ENCODE assay signal across 8 mouse cellular contexts in the genomic region with DNA sequence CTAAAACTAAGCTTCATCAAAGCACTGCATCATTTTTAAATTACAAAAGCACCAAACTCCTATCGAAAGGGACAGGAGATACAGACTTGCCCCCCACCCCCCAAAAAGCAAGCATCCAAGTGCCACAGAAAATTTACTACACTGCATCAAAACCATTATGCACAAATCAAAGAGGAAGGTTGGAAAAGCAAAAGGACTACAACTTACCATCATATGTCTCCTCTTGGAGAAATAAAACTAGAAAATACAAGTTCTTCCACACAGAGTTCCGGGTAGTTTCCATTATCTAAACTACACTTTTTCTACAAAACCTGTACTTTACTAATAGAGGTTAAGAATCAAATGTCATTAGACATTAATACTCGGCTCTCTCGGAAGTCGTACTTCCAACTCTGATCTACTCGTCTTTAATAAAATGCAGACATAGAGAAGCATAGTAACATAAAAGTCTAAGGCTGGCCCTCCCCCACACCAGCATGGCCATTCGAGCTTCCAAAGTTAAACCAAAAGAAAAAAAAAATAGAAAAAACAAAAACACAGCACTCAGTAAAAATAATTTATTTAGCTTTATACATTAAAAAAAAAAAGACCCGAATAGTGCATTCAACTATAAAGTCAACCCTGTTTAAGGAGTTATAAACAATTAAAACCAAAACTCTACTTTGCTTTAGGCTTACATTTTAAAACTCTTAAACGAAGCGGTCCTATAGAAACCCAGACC.
DNase-seq lines count a peak whose midpoint lies in the region; ATAC-seq and TF ChIP-seq lines count a peak whose summit lies in the region.

No protein-coding gene starts in this region.

- no peaks in the 10 kb centered on the region for H3K27me3 ChIP-seq in hindbrain, embryonic 14.5 days (ENCODE audit: control insufficient read depth, insufficient read depth, low read length)
- H3K27me3 ChIP-seq in midbrain, postnatal 0 days (ENCODE audit: insufficient read depth, low read length) = no peaks in the 10 kb centered on the region

- WGBS in hindbrain, embryonic 14.5 days = 2% methylated on average over 10 of the region's 10 CpGs
- WGBS in midbrain, postnatal 0 days = 2% methylated on average over 10 of the region's 10 CpGs

- intact Hi-C loops in left cerebral cortex, adult 2 months (cut with DNase I) = loop anchor here (5.0 kb wide), 2 partner anchors 52 to 72 kb away; no protein-coding TSS in a partner anchor
- intact Hi-C loops in left cerebral cortex, postnatal 25 days (cut with DNase I) = loop anchor here (2.0 to 10.0 kb wide), 5 partner anchors 24 to 432 kb away; no protein-coding TSS in a partner anchor

- H3K9ac ChIP-seq in hindbrain, embryonic 14.5 days = peak overlapping the region; percentile 99
- H3K9ac ChIP-seq in midbrain, postnatal 0 days (replicated peaks; ENCODE audit: low read length, poor library complexity, severe bottlenecking) = peak overlapping the region; percentile 95

- H3K4me3 ChIP-seq in left cerebral cortex, adult 2 months = peak overlapping the region; percentile 83
- H3K4me3 ChIP-seq in hindbrain, embryonic 14.5 days (replicated peaks; ENCODE audit: low read length) = peak overlapping the region; percentile 99
- H3K4me3 ChIP-seq in midbrain, postnatal 0 days (ENCODE audit: low read depth, low read length) = peak overlapping the region; percentile 91

- H3K36me3 ChIP-seq in hindbrain, embryonic 14.5 days (replicated peaks; ENCODE audit: control insufficient read depth, insufficient read depth) = peaks cover 14% of the 10 kb centered on the region; the same call in 1 of the 2 replicates
- H3K36me3 ChIP-seq in midbrain, postnatal 0 days (ENCODE audit: insufficient read depth, low read length) = no peaks in the 10 kb centered on the region; the same call in 1 of the 2 replicates

- ATAC-seq in hindbrain, embryonic 14.5 days (ENCODE audit: low FRiP score) = no peak
- no peak for ATAC-seq in midbrain, postnatal 0 days (ENCODE audit: low FRiP score)

- no peak for TF ChIP-seq CTCF in left cerebral cortex, adult 2 months (IDR thresholded peaks at IDR 0.05)
- TF ChIP-seq CTCF in midbrain, postnatal 0 days (IDR thresholded peaks at IDR 0.05) = no peak

- H3K4me2 ChIP-seq in hindbrain, embryonic 14.5 days (replicated peaks) = peak overlapping the region; percentile 66
- peak overlapping the region; percentile 71 for H3K4me2 ChIP-seq in midbrain, postnatal 0 days (ENCODE audit: low read depth, low read length, poor library complexity, severe bottlenecking)

- DNase-seq in left cerebral cortex, adult 2 months (ENCODE audit: extremely low spot score in 1 of 2, low spot score in 2 of 2) = no peak
- DNase-seq in left cerebral cortex, postnatal 25 days (ENCODE audit: low spot score in 2 of 2) = no peak
- peak; percentile 5 for DNase-seq in c-Kit-negative CD71-positive TER-119-positive erythroid progenitor cells, embryonic 14.5 days (ENCODE audit: low read depth, low spot score)
- DNase-seq in hindbrain, embryonic 14.5 days (ENCODE audit: low spot score) = no peak
- no peak for DNase-seq in midbrain, postnatal 0 days (ENCODE audit: low spot score)
- no peak for DNase-seq in cerebellum, postnatal 25 days
- no peak for DNase-seq in embryo, embryonic 10 days (ENCODE audit: low spot score)
- DNase-seq in thymus, postnatal 25 days = no peak

- H3K27ac ChIP-seq in left cerebral cortex, adult 2 months = peak overlapping the region; percentile 95
- H3K27ac ChIP-seq in hindbrain, embryonic 14.5 days = peak overlapping the region; percentile 99
- peak overlapping the region; percentile 100 for H3K27ac ChIP-seq in midbrain, postnatal 0 days (ENCODE audit: low read depth, low read length)

- H3K4me1 ChIP-seq in hindbrain, embryonic 14.5 days (replicated peaks; ENCODE audit: control insufficient read depth, insufficient read depth, low read length) = peaks cover 28% of the 10 kb centered on the region
- H3K4me1 ChIP-seq in midbrain, postnatal 0 days (ENCODE audit: insufficient read depth, low read length) = peaks cover 10% of the 10 kb centered on the region

- H3K9me3 ChIP-seq in hindbrain, embryonic 14.5 days (ENCODE audit: control insufficient read depth, low read length) = no peaks in the 10 kb centered on the region
- no peaks in the 10 kb centered on the region for H3K9me3 ChIP-seq in midbrain, postnatal 0 days (ENCODE audit: low read length)
